Mouse (Mus musculus): ENCODE results near the gene Mfsd6l.

GRCm38 (mm10) chr11:68533971-68534475 is 22.0 kb upstream of the Mfsd6l start:
- no peak for TF ChIP-seq CTCF (IDR thresholded peaks at IDR 0.05; ENCODE audit: borderline replicate concordance, insufficient read depth, low read length)
- TF ChIP-seq POLR2A (IDR thresholded peaks at IDR 0.05; ENCODE audit: low read depth, low read length) = no peak
